Mouse (Mus musculus) layer of hippocampus, postnatal 10 days (tissue): ENCODE results near the gene Dnmt3a. TPM values are rescaled to one million over a fixed set of nuclear protein-coding genes. Genes with fewer than 3 reads are reported as not detected.

Experiments
- DNase-seq, 2 experiments: peaks; one replicate each; pipeline ENCODE4 v3.0.0; 2021; ENCODE audit warnings: low spot score in 2 of 2
- long read RNA-seq: library from polyadenylated mRNA; stranded (forward); transcript quantifications from one replicate; pipeline ENCODE4 v2.0.0, GENCODE M21; 2023
- total RNA-seq, 2 experiments: library from RNA; stranded (reverse); gene quantifications; 2 replicates each; pipeline ENCODE4 v1.2.3; 2021

Gene Dnmt3a
- 100 to 1,000 TPM; 288 to 295 TPM for total RNA-seq
- long read RNA-seq, partial matches to known transcripts, result 7 of 50 reads
- long read RNA-seq, other reads (novel, unspliced or antisense), result 43 of 50 reads

DNA sequence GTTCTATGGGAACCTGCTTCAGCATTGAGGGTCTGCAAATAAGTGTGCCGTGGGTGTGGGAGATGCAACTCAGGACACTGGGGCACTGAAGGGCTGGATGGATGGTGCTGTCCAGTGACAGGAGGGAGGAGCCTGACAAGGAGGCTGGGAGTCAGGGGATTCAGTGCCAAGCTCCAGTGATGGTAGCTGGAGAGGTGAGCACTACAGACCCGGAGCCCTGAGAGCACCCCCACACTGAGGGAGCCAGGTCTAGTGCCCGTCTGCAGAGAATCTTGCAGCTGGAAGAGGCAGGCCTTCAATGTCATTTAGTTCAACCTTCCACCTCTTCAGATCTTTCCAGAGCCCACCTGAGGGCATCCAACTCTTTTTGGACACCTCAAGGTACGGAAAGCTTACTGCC, at the start of gene Dnmt3a:
Gene Dnmt3a, plus strand, starts transcription at position 156 of the 400 bp plus-strand sequence.
- no peak for DNase-seq

DNA sequence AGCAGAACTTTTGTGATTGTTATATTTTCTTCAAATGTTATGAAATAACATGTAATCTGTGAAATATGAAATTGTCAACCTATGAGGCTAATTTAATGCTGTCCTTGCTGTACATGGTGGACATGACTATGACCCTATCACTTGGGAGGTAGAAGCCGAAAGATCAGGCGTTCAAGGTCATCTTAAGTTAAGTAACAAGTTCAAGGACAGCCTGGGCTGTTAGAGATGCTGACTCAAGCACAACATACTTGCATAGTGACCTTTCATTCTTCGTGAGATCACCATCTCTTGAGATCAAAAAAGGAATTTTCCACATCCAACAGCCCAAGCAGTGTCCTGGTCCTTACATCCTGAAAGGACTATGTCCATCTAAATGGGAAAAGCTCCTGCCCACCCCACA, 49.6 kb upstream of the Dnmt3a start:
- DNase-seq, result no peak

DNA sequence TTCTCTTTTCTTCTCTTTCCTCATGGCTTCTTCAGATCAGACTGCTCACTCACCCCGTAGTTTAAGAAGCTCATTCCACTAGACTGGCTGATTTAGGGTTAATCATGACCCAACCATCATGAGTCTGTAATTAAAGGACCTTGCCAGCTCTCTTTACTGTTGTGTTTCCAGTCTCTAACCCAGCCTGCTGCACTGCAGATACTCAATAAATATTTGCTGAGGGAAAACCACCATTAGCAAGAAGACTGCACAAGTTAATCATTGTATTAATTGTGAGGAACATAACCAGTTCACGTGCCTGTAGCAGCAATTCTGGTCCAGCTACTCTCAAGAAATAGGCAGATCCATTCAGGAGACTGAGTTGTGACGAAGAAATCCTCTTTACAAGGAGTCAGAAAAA, 47.7 kb upstream of the Dnmt3a start:
- DNase-seq, result no peak

- DNase-seq, result peak in 1 of 2 experiments; percentile 24
Observed at GRCm38 (mm10) chr12:3759419-3759818, 46.4 kb upstream of the Dnmt3a start.

GRCm38 (mm10) chr12:3760876-3761590, 44.8 kb upstream of the Dnmt3a start:
- DNase-seq, result no peak

GRCm38 (mm10) chr12:3761591-3762295, 44.1 kb upstream of the Dnmt3a start:
- DNase-seq, result no peak

- no peak for DNase-seq
Observed at GRCm38 (mm10) chr12:3764191-3764804, 41.5 kb upstream of the Dnmt3a start.

DNA sequence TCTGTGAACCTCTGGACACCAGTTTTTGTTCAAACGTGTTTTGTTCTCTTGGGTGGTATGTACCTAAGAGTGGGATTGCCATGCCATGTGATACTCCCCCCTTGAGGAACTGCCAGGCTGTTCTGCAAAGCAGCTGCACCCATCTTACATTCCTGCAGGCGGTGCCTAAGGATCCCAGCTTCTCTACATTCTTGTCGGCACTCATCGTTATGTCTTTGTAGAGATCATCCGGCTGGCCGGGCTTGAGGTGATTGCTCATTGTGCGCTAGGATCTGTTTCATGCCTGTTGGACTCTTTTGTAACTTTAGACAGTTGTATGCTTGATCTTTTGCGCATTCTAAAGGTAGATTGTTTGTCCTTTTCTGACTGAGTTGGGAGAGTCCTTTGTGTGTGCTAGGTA, 38.4 kb upstream of the Dnmt3a start:
- DNase-seq, result no peak

DNA sequence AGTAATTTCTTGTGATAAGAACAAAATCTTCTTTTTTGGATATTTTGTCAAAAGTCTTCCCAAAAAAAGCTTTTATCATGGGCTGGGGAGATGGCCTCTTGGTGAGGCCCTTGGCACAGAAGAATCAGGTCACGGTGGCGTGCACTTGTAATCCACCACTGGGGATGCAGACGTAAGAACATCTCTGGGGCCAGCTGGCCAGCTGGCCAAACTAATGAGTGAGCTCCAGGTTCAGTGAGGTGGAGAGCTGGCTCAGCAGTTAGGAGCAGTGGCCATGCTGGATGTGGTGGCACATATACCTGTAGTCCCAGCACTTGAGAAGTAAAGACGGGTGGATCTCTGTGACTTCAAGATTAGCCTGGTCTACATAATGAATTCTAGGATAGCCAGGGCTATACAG, 37.4 kb upstream of the Dnmt3a start:
- no peak for DNase-seq

DNA sequence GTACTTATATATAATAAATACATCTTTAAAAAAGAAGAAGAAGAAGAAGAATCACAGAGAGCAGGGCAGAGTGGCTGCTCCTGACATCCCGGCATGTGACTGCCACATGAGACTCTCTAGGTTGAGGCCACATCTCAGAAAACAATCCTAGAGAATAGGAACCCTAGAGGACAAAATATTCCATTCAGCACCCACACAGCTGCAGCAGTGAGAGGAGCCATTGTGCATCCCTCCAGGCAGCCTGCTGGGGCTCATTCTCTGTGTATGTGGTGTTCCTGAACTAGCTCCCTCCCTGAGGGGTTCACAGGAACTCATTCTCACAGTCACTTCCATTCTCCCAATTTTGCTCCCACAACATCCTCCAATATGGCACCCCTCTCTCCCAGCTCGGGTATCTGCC, 35.3 kb upstream of the Dnmt3a start:
- no peak for DNase-seq

DNA sequence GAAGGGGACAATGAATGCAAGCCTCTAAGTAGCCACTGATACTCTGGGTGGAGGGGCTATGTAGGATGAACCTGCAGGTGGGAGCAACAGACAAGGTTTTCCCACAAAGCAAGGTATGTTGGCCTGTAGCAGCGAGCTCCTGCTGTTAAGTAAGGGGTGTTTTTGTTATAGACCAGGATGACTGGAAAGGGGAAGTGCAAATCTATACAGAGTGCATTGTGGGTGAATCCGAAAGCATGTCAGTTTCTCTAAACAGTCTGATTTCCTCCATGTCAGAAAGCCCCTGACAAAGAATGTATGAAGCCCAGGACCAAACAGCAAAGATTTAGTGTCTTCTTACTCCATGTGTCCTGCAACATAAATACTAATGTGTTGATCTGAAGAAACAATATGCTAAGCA, 34.7 kb upstream of the Dnmt3a start:
- no peak for DNase-seq

DNA sequence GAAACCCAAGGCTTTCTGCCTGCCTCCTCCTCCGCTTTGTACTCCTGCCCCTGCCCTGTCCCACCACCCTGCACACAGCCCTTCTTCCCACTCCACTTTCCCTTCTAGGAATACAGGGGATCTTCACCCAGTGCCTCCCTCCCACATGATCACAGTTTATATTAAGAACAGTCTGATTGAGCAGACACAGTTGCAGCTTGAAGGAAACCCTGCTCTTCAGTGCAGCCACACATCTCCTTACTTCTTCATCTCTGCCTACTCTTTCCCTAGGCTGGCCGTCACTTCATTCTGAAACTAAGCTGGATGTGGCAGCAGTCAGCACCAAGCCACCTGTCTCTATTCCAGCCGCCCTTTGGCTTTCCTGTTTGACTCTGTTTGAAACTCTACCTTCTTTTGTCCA, 32.2 kb upstream of the Dnmt3a start:
- no peak for DNase-seq

GRCm38 (mm10) chr12:3776015-3776414, 29.8 kb upstream of the Dnmt3a start:
- DNase-seq, result no peak

GRCm38 (mm10) chr12:3777682-3778081, 28.1 kb upstream of the Dnmt3a start:
- no peak for DNase-seq

DNA sequence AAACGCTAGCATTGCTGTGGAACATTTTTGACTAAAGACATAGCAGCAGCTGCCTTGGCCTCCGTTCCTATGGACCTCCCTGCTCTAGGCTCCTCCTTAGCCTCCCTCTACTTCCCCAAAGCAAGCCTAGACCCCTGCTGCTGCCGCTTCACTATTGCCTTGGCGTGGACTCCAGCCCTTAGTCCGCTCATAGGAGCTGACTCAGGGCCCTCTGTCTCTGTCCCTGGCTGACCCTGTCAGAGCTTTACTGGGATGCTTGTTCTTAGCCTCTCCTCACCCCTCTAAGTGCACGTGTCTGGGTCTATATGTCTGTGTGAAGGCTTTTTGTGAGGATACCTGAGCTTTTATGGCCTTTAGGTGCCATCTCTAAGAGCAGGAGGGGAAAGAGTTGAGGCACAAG, 27.5 kb upstream of the Dnmt3a start:
- DNase-seq, result no peak

GRCm38 (mm10) chr12:3779639-3780038, 26.2 kb upstream of the Dnmt3a start:
- DNase-seq, result no peak

DNA sequence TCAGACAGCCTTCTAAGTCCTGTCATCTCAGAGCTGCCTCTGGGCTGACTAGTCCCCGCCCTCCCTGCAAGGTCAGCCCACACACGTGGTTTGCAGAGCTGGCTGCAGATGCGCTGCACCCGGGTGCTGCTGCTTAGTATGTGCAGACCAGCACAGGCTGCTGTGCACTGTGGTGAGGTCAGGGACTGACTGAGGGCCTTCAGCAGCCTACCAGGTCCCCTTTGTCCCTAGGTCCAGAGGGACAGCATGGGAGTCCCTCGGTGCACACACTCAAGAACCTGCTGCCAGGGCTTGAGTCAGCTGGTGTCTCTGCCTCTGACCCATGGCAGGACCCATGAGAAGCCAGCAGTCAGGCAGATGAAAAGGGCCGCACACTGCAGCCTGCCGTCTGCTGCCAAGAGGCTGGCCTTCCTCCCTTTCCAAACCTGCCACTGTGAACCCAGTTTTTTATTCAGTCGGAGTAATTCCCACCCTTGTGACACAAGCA, 25.4 kb upstream of the Dnmt3a start:
- DNase-seq, result peak in 1 of 2 experiments; percentile 54

- peak in 1 of 2 experiments; percentile 44 for DNase-seq
Observed at GRCm38 (mm10) chr12:3780931-3781471, 24.8 kb upstream of the Dnmt3a start.

DNA sequence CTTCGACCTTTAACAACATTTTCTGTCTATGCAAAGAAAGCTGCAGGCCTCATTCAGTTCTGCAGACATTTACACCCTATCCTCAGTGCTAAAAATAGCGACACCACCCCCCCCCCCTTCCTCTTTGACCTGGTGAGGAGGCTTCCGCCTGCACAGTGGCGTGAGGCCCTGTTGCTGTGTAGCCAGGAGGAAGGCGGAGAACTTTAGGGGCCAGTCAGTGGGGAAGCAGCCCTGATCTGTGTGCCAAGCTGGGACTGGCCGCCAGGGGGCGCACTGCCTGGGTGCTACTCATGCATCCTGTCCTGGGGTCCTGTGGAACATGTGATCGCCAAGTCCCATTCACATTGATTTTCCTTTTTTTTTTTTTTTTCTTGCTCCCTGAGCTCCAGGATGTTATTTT, 24.3 kb upstream of the Dnmt3a start:
- DNase-seq, result peak; percentile 90 to 93

DNA sequence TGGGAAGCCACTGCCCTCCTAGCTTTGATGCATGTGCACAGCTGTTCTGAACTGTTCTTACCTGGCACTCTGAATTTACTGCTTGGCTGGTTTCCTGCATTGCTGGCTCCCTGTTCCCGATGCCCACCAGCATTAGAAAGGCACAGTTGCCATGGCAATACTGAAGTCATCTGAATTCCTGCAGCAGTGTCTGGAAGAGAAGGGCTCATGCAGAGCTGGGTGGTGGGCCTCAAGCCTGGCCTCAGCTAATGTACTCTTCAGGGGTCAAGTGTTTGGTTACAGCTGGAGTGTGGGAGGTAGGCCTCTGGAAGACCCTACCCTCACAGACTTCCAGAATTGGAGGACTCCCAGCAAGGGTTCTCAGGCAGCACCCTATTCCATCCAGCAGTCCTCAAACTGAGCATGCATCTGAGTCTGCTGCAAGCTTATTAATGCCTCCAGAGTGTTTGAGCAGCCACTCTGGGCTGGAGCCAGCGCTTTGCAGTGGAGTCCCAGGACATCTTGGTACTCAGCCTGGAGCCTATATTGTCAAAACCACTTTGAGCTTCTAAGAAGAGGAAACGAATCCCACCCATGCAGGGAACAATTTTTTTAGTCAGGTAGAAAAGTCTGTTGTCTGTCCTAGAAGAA, 22.5 kb upstream of the Dnmt3a start:
- DNase-seq, result peak in 1 of 2 experiments; percentile 30

- DNase-seq, result no peak
Observed at GRCm38 (mm10) chr12:3784258-3784657, 21.5 kb upstream of the Dnmt3a start.
